Mouse (Mus musculus): ENCODE measurements around the gene Atat1.

Atat1 gene

GRCm38 (mm10) chr17:35917463-35918251, 7.8 kb upstream of the Atat1 start:
- DNase-seq (ENCODE audit: low read depth, low spot score): peak; percentile 71

- DNase-seq (ENCODE audit: low read depth, low spot score): no peak
These were observed 7.2 kb upstream of the Atat1 start for GRCm38 (mm10) chr17:35917143-35917462.

- DNase-seq (ENCODE audit: low read depth, low spot score): peak; percentile 99
These were observed 6.6 kb upstream of the Atat1 start, which contains the start of the genes Mrps18b and Ppp1r10 for GRCm38 (mm10) chr17:35916297-35917142. Mrps18b (minus strand) TSS chr17:35916389. Ppp1r10 (plus strand) TSS chr17:35916434.

DNA sequence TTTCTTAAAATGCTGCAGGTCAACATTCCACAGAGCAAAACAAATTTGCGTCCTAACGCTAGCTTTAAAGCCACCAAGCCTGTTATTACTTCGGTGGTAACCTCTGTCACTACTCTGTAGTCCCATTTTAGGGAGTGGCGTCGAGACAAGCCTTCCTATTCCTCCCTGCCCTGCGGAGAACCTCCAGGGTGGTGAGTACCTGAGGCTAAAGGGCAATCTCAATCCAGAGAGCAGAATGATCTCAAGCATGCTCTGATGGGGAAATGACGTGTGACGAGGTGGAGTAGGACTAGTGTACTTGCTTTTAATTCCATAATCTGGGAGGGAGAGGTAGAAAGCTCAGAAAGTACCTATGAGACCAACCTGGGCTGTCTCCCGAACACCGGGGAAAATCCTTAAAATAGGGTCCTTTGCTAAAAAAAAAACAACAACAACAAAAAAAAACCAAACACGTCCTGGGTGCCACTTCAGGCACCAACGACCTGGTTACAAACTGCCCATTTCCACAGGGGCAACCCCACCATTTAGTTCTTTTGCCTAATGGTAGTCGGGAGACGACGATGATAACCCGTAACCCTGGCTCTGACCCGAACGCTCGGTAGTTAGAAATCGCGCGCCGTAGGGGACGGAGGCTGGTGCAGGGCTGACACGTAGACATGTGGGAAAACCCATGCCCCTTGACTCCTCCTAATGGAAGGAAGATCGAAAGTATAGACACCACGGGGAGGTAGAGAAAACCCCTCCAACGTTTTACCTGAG, 5.8 kb upstream of the Atat1 start:
- DNase-seq (ENCODE audit: low read depth, low spot score): peak; percentile 58

DNA sequence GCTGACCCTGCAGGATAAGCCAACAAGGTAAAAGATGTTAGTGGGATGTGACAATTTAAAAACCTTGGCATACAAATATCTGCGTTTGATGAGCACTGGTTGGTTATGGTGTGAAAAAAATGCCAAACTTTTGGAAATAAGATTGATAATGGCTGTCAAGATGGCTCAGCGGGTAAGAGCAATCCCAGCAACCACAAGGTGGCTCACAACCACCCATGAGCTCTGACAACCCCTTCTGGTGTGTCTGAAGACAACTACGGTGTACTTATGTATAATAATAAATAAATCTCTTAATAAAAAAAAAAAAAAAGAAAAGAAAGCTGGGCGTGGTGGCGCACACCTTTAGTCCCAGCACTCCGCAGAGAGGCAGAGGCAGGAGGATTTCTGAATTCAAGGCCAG, 5.1 kb upstream of the Atat1 start:
- no peak for DNase-seq (ENCODE audit: low read depth, low spot score)

DNA sequence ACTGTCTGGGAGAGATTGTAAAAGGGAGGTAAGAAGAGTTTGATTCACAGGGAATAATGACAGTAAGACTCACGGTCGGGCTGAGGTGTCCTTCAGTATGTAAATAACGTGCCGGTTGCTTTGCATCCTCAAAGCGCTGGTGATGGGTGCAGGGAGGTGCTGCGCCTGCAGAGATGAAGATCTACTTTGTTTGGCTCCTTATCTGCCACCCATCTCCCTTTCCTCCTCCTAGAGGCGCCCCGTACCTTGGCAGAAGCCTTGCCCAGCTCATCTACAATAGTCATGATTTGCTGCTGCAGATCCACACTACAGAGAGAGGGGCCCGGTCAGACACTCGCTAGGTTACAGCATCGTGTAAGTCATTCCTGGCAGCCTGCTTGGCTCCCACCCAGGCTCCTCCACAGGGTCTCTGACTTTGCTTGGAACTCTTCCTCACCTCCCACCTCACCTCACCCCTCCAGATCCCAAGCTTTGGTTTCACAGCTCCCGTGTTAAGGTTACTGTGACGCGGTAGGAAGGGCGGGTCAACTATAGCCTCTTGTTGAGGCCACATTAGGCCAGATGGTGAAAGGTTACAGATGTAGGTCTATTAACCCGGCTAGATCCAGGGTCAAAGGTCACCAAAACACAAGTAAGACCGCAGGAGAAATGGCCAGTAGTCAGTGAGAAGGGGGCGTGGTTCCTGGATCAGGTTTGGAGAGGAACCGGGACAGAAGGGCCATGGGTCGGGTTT, 523 bp downstream of the Atat1 start:
- no peak for DNase-seq (ENCODE audit: low read depth, low spot score)

- DNase-seq (ENCODE audit: low read depth, low spot score): no peak
These were observed 2.3 kb downstream of the Atat1 start for GRCm38 (mm10) chr17:35907609-35908008.

DNA sequence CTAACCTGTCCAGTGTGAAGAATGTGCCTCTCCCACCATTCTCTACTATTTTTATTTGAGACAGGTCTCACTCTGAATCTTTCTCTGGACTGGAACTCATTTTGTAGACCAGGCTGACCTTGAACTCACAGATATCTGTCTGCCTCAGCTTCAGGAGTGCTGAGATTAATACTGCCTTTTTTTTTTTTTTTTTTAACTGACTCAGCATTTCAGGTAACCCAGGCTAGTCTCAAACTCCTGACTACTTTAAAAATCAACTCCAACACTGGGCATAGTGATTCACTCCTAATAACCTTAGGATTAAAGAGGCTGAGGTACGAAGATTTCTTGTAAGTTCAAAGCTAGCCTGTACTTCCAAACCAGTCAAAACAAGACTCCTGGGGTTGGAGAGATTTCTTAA, 4.3 kb downstream of the Atat1 start:
- no peak for DNase-seq (ENCODE audit: low read depth, low spot score)

DNA sequence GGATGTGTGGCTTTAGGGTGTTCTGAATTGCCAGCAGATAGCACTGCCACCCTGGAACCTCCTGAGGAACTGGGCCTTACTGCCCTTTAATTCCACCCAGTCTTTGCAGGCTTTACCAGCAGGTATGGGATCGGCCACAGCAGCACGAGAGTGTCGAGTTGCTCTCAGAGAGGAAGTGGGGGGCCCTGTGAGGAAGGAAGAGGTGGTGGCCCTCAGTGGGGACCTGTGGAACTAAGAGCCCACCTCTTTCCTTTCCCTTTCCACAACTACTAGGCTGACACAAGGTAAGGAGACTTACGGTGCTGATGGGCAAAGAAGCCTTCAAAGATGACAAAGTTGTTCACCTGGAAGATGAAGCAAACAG, 5.9 kb downstream of the Atat1 start:
- no peak for DNase-seq (ENCODE audit: low read depth, low spot score)

DNA sequence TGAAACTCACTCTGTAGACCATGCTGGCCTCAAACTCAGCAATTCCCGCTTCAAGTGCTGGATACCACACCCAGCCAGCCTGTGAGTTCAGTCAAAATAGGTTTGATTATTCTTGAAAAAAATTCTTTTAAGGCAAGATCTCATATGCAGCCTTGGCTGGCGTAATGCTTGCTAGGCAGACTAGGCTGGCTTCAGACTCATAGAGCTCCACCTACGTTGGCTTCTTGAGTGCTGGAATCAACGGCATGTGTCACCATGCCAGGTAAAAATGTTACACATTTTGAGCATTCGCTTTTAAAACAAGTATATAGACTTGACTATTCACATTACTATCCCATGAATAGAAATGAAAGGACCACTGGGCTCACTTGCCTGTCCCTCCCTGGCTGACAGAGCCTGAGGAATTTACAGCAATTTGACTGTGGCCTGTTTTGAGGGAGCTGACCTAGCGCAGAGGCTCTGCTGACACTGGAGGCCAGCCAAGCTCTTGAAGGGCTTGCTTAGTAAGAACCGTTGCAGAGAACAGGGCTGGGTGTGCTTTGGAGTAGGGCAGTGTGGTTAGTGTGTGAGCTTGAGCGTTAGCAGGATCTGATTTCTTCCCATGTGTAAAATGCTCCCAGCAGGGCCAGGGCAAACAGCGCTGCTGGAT, 6.4 kb downstream of the Atat1 start:
- DNase-seq (ENCODE audit: low read depth, low spot score): no peak

GRCm38 (mm10) chr17:35900636-35901035, 9.2 kb downstream of the Atat1 start:
- no peak for DNase-seq (ENCODE audit: low read depth, low spot score)

- peak; percentile 69 for DNase-seq (ENCODE audit: low read depth, low spot score)
These were observed 12.0 kb downstream of the Atat1 start for GRCm38 (mm10) chr17:35897644-35898573.

DNA sequence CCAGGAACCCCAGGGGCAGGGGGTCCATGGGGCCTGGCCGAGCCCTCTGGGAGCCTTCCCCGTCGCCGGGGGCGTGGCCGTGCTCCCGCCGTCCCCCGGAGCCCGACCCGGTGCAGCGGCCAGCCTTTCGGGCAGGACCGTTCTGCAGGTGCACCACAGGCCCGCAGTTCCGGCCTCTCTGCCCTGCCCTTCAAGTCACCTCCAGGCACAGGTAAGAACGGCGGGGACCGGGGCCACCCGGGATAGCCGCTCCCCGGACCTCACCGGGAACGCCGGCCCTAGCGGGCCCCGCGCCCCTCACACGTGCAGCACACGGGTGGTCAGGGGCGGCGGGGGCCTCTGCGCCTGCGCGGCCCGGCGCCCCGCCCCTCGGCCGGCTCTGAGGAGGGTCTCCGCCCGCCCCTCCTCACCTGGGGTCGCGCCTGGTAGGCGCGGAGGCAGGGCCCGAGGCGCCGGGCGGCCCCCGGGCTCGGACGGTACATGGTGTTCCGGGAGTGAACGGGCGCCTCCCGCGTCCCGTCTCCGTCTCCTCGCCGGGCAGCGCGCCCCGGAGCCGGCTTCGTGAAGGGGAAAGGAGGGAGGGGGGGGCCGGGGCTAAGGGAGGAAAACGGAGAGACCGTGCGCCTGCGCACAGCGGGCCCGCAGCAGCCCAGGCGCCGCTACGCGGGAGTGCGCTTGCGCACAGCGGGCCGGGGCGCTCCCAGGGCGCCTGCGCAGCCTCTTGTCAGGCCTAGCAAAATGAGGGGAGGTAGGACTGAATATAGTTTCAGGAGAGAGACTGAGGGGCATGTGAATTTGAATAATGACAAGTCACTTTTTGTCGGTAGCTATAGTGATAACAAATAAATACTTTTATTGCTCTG, 12.9 kb downstream of the Atat1 start, which contains the start of gene 2310061I04Rik:
TSS of gene 2310061I04Rik (minus strand) at position 651 of the 863 bp plus-strand sequence.
- peak; percentile 92 for DNase-seq (ENCODE audit: low read depth, low spot score)

- DNase-seq (ENCODE audit: low read depth, low spot score): peak; percentile 84
These were observed 22.1 kb downstream of the Atat1 start for GRCm38 (mm10) chr17:35887725-35888124.

DNA sequence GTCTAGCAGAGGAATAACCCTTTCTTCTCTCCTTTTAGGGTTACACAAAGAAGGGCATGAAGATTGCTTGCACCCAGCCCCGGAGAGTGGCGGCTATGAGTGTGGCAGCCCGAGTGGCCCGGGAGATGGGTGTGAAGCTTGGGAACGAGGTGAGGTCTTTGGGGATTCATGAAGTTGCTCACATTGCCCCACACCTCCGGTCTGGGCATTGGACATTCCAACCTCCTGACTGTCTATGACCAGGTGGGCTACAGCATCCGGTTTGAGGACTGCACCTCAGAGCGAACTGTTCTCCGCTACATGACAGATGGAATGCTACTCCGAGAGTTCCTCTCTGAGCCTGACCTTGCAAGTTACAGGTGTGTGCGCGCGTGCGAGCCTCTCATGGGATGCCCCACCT, 26.1 kb downstream of the Atat1 start:
- DNase-seq (ENCODE audit: low read depth, low spot score): no peak

DNA sequence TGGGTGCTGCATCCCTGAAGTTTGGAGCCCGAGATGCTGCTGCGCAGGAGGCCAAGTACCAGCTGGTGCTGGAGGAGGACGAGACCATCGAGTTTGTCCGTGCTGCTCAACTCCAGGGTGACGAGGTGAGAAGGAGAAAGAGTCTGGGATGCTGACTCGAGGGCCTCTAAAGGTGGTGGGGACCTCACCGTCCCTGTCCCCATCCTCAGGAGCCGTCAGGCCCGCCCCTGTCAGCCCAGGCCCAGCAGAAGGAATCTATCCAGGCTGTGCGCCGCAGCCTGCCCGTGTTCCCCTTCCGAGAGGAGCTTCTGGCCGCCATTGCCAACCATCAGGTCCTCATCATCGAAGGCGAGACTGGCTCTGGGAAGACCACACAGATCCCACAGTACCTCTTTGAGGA, 27.0 kb downstream of the Atat1 start:
- no peak for DNase-seq (ENCODE audit: low read depth, low spot score)

- DNase-seq (ENCODE audit: low read depth, low spot score): peak; percentile 96
These were observed 30.4 kb downstream of the Atat1 start, which contains the start of gene Dhx16 for GRCm38 (mm10) chr17:35879245-35880057. Dhx16 (plus strand) TSS chr17:35879819.

DNA sequence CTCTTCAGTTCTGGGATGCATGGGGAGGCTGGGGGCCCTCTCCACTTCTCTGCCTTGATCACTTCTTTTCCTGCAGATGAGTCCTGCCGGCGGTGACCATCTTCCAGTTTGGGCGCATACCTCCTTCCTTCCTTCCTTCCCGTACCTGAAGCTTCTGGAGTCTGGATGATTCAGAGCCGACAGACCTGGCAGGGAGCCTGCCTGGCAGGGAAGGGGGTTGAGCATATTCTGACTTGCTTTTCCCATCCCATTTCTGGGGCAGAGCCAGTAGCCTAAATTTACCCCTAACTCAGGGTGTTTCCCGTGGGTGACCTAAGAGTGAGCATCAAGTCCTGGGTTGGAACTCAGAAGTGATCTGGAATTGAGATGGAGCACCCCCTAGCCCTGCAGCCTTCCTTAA, 35.2 kb downstream of the Atat1 start:
- DNase-seq (ENCODE audit: low read depth, low spot score): no peak
